Comparison of ENCODE assay signal across 12 mouse cellular contexts in the genomic region with DNA sequence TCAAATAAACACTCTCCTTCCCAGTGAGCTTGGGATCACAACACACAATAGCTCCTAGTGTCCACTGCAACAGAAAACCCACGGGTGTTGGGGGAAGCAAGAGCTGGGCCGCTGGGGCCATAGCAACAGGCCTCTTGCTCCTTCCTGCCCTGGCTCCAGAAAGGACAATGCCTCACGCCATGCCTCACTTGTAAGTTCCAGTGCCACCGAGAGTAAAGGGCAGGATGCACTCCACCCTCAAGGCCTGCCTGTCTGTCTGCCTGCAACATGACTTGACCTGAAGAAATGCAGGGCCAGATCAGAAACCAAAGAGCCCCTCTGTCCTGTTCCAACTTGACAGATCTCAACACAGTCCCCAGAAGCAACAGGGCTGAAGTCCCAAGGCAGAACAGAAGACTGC. TPM values are rescaled to one million over a fixed set of nuclear protein-coding genes. Genes with fewer than 3 reads are reported as not detected.
DNase-seq lines count a peak whose midpoint lies in the region; ATAC-seq lines count a peak whose summit lies in the region.
"Had no signal": no experiment of that assay in that cellular context is flagged by ENCODE, and none has a peak within 500 bp of the region (broad histone marks: within the 10 kb centered on the region; RNA-seq: fewer than 3 reads in every experiment).

No protein-coding gene starts in this region.

- no peaks in the 10 kb centered on the region for H3K9me3 ChIP-seq in kidney, embryonic 14.5 days (ENCODE audit: control insufficient read depth, low read length)
- H3K9me3 ChIP-seq in hindbrain, embryonic 10.5 days, result no peaks in the 10 kb centered on the region
- no peaks in the 10 kb centered on the region for H3K9me3 ChIP-seq in liver, embryonic 13.5 days (replicated peaks)
- H3K9me3 ChIP-seq: neural tube, embryonic 12.5 days had no signal

- no peak overlapping the region for H3K9ac ChIP-seq in kidney, embryonic 14.5 days (ENCODE audit: low read depth, low read length)
- H3K9ac ChIP-seq in liver, embryonic 13.5 days, result peak overlapping the region; percentile 75
- H3K9ac ChIP-seq: neural tube, embryonic 12.5 days had no signal

- H3K36me3 ChIP-seq in kidney, embryonic 14.5 days (ENCODE audit: control insufficient read depth, insufficient read depth, low read length), result no peaks in the 10 kb centered on the region
- H3K36me3 ChIP-seq in hindbrain, embryonic 10.5 days, result peaks cover 54% of the 10 kb centered on the region
- peaks cover 28% of the 10 kb centered on the region for H3K36me3 ChIP-seq in liver, embryonic 13.5 days
- H3K36me3 ChIP-seq: neural tube, embryonic 12.5 days had no signal

- no peak overlapping the region for H3K4me3 ChIP-seq in kidney, embryonic 14.5 days (ENCODE audit: low read length)
- no peak overlapping the region for H3K4me3 ChIP-seq in brown adipose tissue, adult 24 weeks (ENCODE audit: insufficient read depth, low read depth, low read length)
- H3K4me3 ChIP-seq in hindbrain, embryonic 10.5 days, result no peak overlapping the region
- peak overlapping the region; percentile 39; the same call in 1 of the 2 replicates for H3K4me3 ChIP-seq in liver, embryonic 13.5 days (replicated peaks)
- H3K4me3 ChIP-seq: neural tube, embryonic 12.5 days had no signal

- peaks cover 10% of the 10 kb centered on the region for H3K4me1 ChIP-seq in kidney, embryonic 14.5 days (ENCODE audit: control insufficient read depth, insufficient read depth, low read length)
- H3K4me1 ChIP-seq in brown adipose tissue, adult 24 weeks (ENCODE audit: control insufficient read depth, insufficient read depth, insufficient read length, low read length), result peaks cover 21% of the 10 kb centered on the region
- peaks cover 48% of the 10 kb centered on the region for H3K4me1 ChIP-seq in hindbrain, embryonic 10.5 days (replicated peaks)
- peaks cover 90% of the 10 kb centered on the region for H3K4me1 ChIP-seq in liver, embryonic 13.5 days (replicated peaks)

- DNase-seq in kidney, adult 8-10 months, result no peak
- peak; percentile 20 for DNase-seq in hindbrain, embryonic 10.5 days (ENCODE audit: low spot score)
- DNase-seq in liver, embryonic 13.5 days, result no peak
- DNase-seq in retina, postnatal 1 day, result no peak
- DNase-seq in gastrocnemius, postnatal 25 days, result no peak
- DNase-seq in cerebellum, postnatal 25 days, result no peak
- DNase-seq: heart, postnatal 10 days; kidney, postnatal 10 days; right cerebral cortex, postnatal 14 days had no signal

- WGBS in kidney, embryonic 14.5 days, result 66% methylated on average over 4 of the region's 4 CpGs
- WGBS in hindbrain, embryonic 10.5 days, result 19% methylated on average over 4 of the region's 4 CpGs
- WGBS in liver, embryonic 13.5 days (ENCODE audit: insufficient replicate concordance), result 46% methylated on average over 4 of the region's 4 CpGs

- H3K27me3 ChIP-seq in kidney, embryonic 14.5 days (ENCODE audit: control insufficient read depth, insufficient read depth, low read length), result no peaks in the 10 kb centered on the region
- no peaks in the 10 kb centered on the region; the same call in 1 of the 2 replicates for H3K27me3 ChIP-seq in hindbrain, embryonic 10.5 days (ENCODE audit: insufficient read depth, poor library complexity, severe bottlenecking)
- no peaks in the 10 kb centered on the region for H3K27me3 ChIP-seq in liver, embryonic 13.5 days
- H3K27me3 ChIP-seq: neural tube, embryonic 12.5 days had no signal

- H3K27ac ChIP-seq in kidney, embryonic 14.5 days (ENCODE audit: low read depth, low read length), result peak overlapping the region; percentile 19; the same call in 1 of the 2 replicates
- peak overlapping the region; percentile 18 for H3K27ac ChIP-seq in brown adipose tissue, adult 24 weeks (replicated peaks; ENCODE audit: low read depth, low read length)
- H3K27ac ChIP-seq in hindbrain, embryonic 10.5 days, result peak overlapping the region; percentile 71
- peak overlapping the region; percentile 99 for H3K27ac ChIP-seq in liver, embryonic 13.5 days
- H3K27ac ChIP-seq: neural tube, embryonic 12.5 days had no signal

- H3K4me2 ChIP-seq in kidney, embryonic 14.5 days (replicated peaks; ENCODE audit: low read depth, low read length), result no peak overlapping the region
- H3K4me2 ChIP-seq in liver, embryonic 13.5 days, result peak overlapping the region; percentile 67
- H3K4me2 ChIP-seq: neural tube, embryonic 12.5 days had no signal

- no peak for ATAC-seq in kidney, embryonic 14.5 days (ENCODE audit: low FRiP score, low TSS enrichment)
- no peak for ATAC-seq in liver, embryonic 13.5 days (ENCODE audit: low read depth)

RNA-seq across cellular contexts. Expression of gene Gpr68, which starts 48.8 kb away (rescaled TPM):
- polyA plus RNA-seq in kidney, embryonic 14.5 days (2014; fragmentation: Nextera tagmentation; extraction: Ambion mirVana), result 0.14 and 0.34 TPM in 2 replicates
- polyA plus RNA-seq in brown adipose tissue, adult 24 weeks (2012; ENCODE audit: insufficient read depth, insufficient read length, missing spikeins), result not detected in 2 replicates
- polyA plus RNA-seq in hindbrain, embryonic 10.5 days (2016; fragmentation: Nextera tagmentation; extraction: Ambion mirVana), result 0.10 and 0.21 TPM in 2 replicates
- 0.07 and 0.08 TPM in 2 replicates for polyA plus RNA-seq in liver, embryonic 13.5 days (2015; fragmentation: Nextera tagmentation; extraction: Ambion mirVana)
- under 1 TPM in 1 of 2 experiments, not detected in 1; 0.21 TPM for total RNA-seq in gastrocnemius, postnatal 25 days (2021)

Comparison
In these comparisons a context has a peak if more than half of its experiments do, and no peak if none do; other contexts are left out.
1. H3K27ac ChIP-seq: peak in every context shown above with its lines; median percentile 99 in liver, embryonic 13.5 days; 71 in hindbrain, embryonic 10.5 days; 19 in kidney, embryonic 14.5 days; 18 in brown adipose tissue, adult 24 weeks.